Mouse (Mus musculus) heart, embryonic 13.5 days (tissue): ENCODE data around the gene Tpbpa. TPM values are rescaled to one million over a fixed set of nuclear protein-coding genes. Genes with fewer than 3 reads are reported as not detected.
"Not testable (repeated sequence)": the region's sequence is repeated elsewhere in the genome, so short reads cannot be mapped to it uniquely, and the experiment has no call there.

ENCODE experiments used
- ATAC-seq: fragments of 200-750 bp; cut with Nextera tagmentation; 2 replicates; pipeline ENCODE4 v1.8.0; 2017; ENCODE audit warnings: moderate TSS enrichment; ENCODE audit not compliant: insufficient number of reproducible peaks, low FRiP score, low TSS enrichment; ENCODE audit errors: extremely low read depth
- H3K27ac ChIP-seq: fragments of 300-500 bp; sonication (generic); replicated peaks from 2 replicates; pipeline ENCODE4 v1.5.1; 2015; ENCODE audit warnings: moderate library complexity, mild to moderate bottlenecking, inconsistent platforms
- H3K27me3 ChIP-seq: fragments of 300-500 bp; sonication (generic); replicated peaks from 2 replicates; pipeline ENCODE4 v1.6.1; 2015; ENCODE audit warnings: mild to moderate bottlenecking, inconsistent platforms
- H3K36me3 ChIP-seq: fragments of 300-500 bp; sonication (generic); 2 replicates; pipeline ENCODE4 v1.6.1; 2015; ENCODE audit warnings: mild to moderate bottlenecking, inconsistent platforms
- H3K4me1 ChIP-seq: fragments of 300-500 bp; sonication (generic); 2 replicates; pipeline ENCODE4 v1.6.1; 2015; ENCODE audit warnings: inconsistent platforms
- H3K4me2 ChIP-seq: fragments of 300-500 bp; sonication (generic); 2 replicates; pipeline ENCODE4 v1.6.1; 2015; ENCODE audit warnings: inconsistent platforms, mild to moderate bottlenecking, moderate library complexity
- H3K4me3 ChIP-seq: fragments of 300-500 bp; sonication (generic); 2 replicates; pipeline ENCODE4 v1.5.1; 2015; ENCODE audit warnings: moderate library complexity, mild to moderate bottlenecking, inconsistent platforms
- H3K9ac ChIP-seq: fragments of 300-500 bp; sonication (generic); 2 replicates; pipeline ENCODE4 v1.6.1; 2015; ENCODE audit warnings: inconsistent platforms, mild to moderate bottlenecking, moderate library complexity
- H3K9me3 ChIP-seq: fragments of 300-500 bp; sonication (generic); 2 replicates; pipeline ENCODE4 v1.6.1; 2016; ENCODE audit warnings: inconsistent platforms
- WGBS: fragments of 180-500 bp; shearing (Covaris S2); methylation state at CpG from one replicate; pipeline ENCODE4 v1.1.7; 2015; ENCODE audit warnings: mixed read lengths; 5-methylcytosine and 5-hydroxymethylcytosine counted together
- polyA plus RNA-seq: library from polyadenylated mRNA; unstranded; fragments of >200 nt; fragmentation: Nextera tagmentation; extraction: Ambion mirVana; gene quantifications from 2 replicates; pipeline ENCODE4 v1.2.1, GENCODE M21; 2015

The Tpbpa gene
- polyA plus RNA-seq = not detected in 2 replicates

GRCm38 (mm10) chr13:60941884-60942283 is at the start of gene Tpbpa:
Gene Tpbpa (minus strand): TSS chr13:60941984.
- 74% methylated on average over 3 of the region's 3 CpGs for WGBS

GRCm38 (mm10) chr13:60986915-60987314 is 45.1 kb upstream of the Tpbpa start:
- H3K4me2 ChIP-seq, H3K36me3 ChIP-seq, H3K27me3 ChIP-seq, H3K4me3 ChIP-seq, H3K9me3 ChIP-seq, ATAC-seq, H3K27ac ChIP-seq, H3K4me1 ChIP-seq, H3K9ac ChIP-seq: not testable (repeated sequence)
- WGBS = 63% methylated on average over 4 of the region's 5 CpGs

More at GRCm38 (mm10) chr13:60941884-60942283, at the start of gene Tpbpa:
- not testable (repeated sequence) for H3K4me3 ChIP-seq, ATAC-seq, H3K4me2 ChIP-seq, H3K36me3 ChIP-seq, H3K27me3 ChIP-seq, H3K9ac ChIP-seq, H3K27ac ChIP-seq, H3K4me1 ChIP-seq, H3K9me3 ChIP-seq

GRCm38 (mm10) chr13:60972319-60972718 is 30.5 kb upstream of the Tpbpa start:
- not testable (repeated sequence) for H3K27me3 ChIP-seq, ATAC-seq, H3K4me1 ChIP-seq, H3K9me3 ChIP-seq, H3K4me2 ChIP-seq, H3K9ac ChIP-seq, H3K36me3 ChIP-seq, H3K27ac ChIP-seq, H3K4me3 ChIP-seq
- WGBS = 55% methylated on average over 4 of the region's 4 CpGs

- H3K36me3 ChIP-seq, H3K27me3 ChIP-seq, H3K9me3 ChIP-seq, H3K4me3 ChIP-seq, H3K4me2 ChIP-seq, H3K27ac ChIP-seq, H3K4me1 ChIP-seq, H3K9ac ChIP-seq, ATAC-seq: not testable (repeated sequence)
- 21% methylated on average over 4 of the region's 5 CpGs for WGBS
Observed at GRCm38 (mm10) chr13:60963985-60964384, 22.2 kb upstream of the Tpbpa start.

GRCm38 (mm10) chr13:60961706-60962105 is 19.9 kb upstream of the Tpbpa start:
- no peaks in the 10 kb centered on the region for H3K36me3 ChIP-seq
- 55% methylated on average over 5 of the region's 5 CpGs for WGBS
- no peaks in the 10 kb centered on the region for H3K4me1 ChIP-seq
- no peak overlapping the region for H3K4me2 ChIP-seq
- H3K27ac ChIP-seq = no peak overlapping the region
- H3K9me3 ChIP-seq = peaks cover 12% of the 10 kb centered on the region; the same call in 1 of the 2 replicates
- H3K9ac ChIP-seq = no peak overlapping the region
- H3K27me3 ChIP-seq = no peaks in the 10 kb centered on the region
- no peak overlapping the region for H3K4me3 ChIP-seq
- no peak for ATAC-seq

- Histone ChIP-seq H3K4me2 (peak within 1 kb of the TSS; percentile 28), H3K4me1 (no peaks in the 10 kb centered on the region), H3K27me3 (no peaks in the 10 kb centered on the region), H3K9me3 (peaks cover 11% of the 10 kb centered on the region; the same call in 1 of the 2 replicates), H3K4me3 (no peak within 1 kb of the TSS), H3K27ac (peak within 1 kb of the TSS; percentile 73), H3K9ac (no peak within 1 kb of the TSS), H3K36me3 (0 out of 2 replicates have a peak, but pooled peaks cover 3% of the 10 kb centered on the region)
- 39% methylated on average over 5 of the region's 5 CpGs for WGBS
- ATAC-seq = peak; percentile 61
Observed at GRCm38 (mm10) chr13:60936500-60936901, 5.3 kb downstream of the Tpbpa start, which contains the start of the genes Gm49391 and Ctla2a. Gene Gm49391 (minus strand): TSS chr13:60936571. Gene Ctla2a (minus strand): TSS chr13:60936625.

- H3K4me3 ChIP-seq, H3K9me3 ChIP-seq, H3K27me3 ChIP-seq, H3K4me1 ChIP-seq, H3K9ac ChIP-seq, ATAC-seq, H3K36me3 ChIP-seq: not testable (repeated sequence)
- WGBS = 46% methylated on average over 2 of the region's 2 CpGs
- Histone ChIP-seq H3K27ac (0 out of 2 replicates have a peak within 1 kb of the TSS, but pooled peaks have one; percentile 39), H3K4me2 (peak within 1 kb of the TSS; percentile 28)
Observed at GRCm38 (mm10) chr13:60935490-60935889, 6.3 kb downstream of the Tpbpa start, which contains the start of gene Gm49393. Gene Gm49393 (minus strand): TSS chr13:60935590.

- 77% methylated on average over 2 of the region's 2 CpGs for WGBS
Observed at GRCm38 (mm10) chr13:60904780-60905179, 37.0 kb downstream of the Tpbpa start, which contains the start of gene Tpbpb. Gene Tpbpb (minus strand): TSS chr13:60904880.

GRCm38 (mm10) chr13:60897328-60897727 is 44.5 kb downstream of the Tpbpa start, which contains the start of gene Ctla2b:
Gene Ctla2b (minus strand): TSS chr13:60897447.
- peak within 1 kb of the TSS; percentile 65 for H3K27ac ChIP-seq

More at GRCm38 (mm10) chr13:60904780-60905179, 37.0 kb downstream of the Tpbpa start, which contains the start of gene Tpbpb:
- not testable (repeated sequence) for H3K9me3 ChIP-seq, H3K27me3 ChIP-seq, H3K4me2 ChIP-seq, H3K4me1 ChIP-seq, H3K4me3 ChIP-seq, H3K27ac ChIP-seq, H3K36me3 ChIP-seq, H3K9ac ChIP-seq, ATAC-seq

GRCm38 (mm10) chr13:60896794-60897193 is 45.0 kb downstream of the Tpbpa start, which contains the start of gene Gm49392:
Gene Gm49392 (minus strand): TSS chr13:60896894.
- H3K4me3 ChIP-seq, H3K36me3 ChIP-seq, ATAC-seq, H3K4me2 ChIP-seq, H3K27me3 ChIP-seq, H3K9me3 ChIP-seq, H3K4me1 ChIP-seq, H3K9ac ChIP-seq: not testable (repeated sequence)
- peak within 1 kb of the TSS; percentile 65 for H3K27ac ChIP-seq
- WGBS = 75% methylated on average over 8 of the region's 8 CpGs

More at GRCm38 (mm10) chr13:60897328-60897727, 44.5 kb downstream of the Tpbpa start, which contains the start of gene Ctla2b:
- H3K4me2 ChIP-seq = no peak within 1 kb of the TSS
- ATAC-seq = peak; percentile 68
- H3K27me3 ChIP-seq = no peaks in the 10 kb centered on the region
- H3K9ac ChIP-seq = no peak within 1 kb of the TSS
- no peak within 1 kb of the TSS for H3K4me3 ChIP-seq
- 0 out of 2 replicates have a peak, but pooled peaks cover 2% of the 10 kb centered on the region for H3K9me3 ChIP-seq
- H3K4me1 ChIP-seq = no peaks in the 10 kb centered on the region
- no peaks in the 10 kb centered on the region for H3K36me3 ChIP-seq
- 41% methylated on average over 3 of the region's 3 CpGs for WGBS

- H3K4me1 ChIP-seq = no peaks in the 10 kb centered on the region
- no peak overlapping the region for H3K9ac ChIP-seq
- no peak for ATAC-seq
- H3K4me3 ChIP-seq = no peak overlapping the region
- H3K27ac ChIP-seq = no peak overlapping the region
- H3K36me3 ChIP-seq = no peaks in the 10 kb centered on the region
- H3K9me3 ChIP-seq = 0 out of 2 replicates have a peak, but pooled peaks cover 9% of the 10 kb centered on the region
- H3K27me3 ChIP-seq = no peaks in the 10 kb centered on the region
- H3K4me2 ChIP-seq = no peak overlapping the region
Observed at GRCm38 (mm10) chr13:60895406-60896160, 46.2 kb downstream of the Tpbpa start.
